Mouse (Mus musculus) G1E (cell line): ENCODE data around the gene BC067074. TPM values are rescaled to one million over a fixed set of nuclear protein-coding genes. Genes with fewer than 3 reads are reported as not detected.

Experiments used
- ATAC-seq: 2 replicates; pipeline ENCODE4 v1.8.0; 2016; ENCODE audit warnings: mild to moderate bottlenecking; ENCODE audit not compliant: insufficient number of reproducible peaks, poor library complexity, low FRiP score, severe bottlenecking; ENCODE audit errors: extremely low read depth
- DNase-seq: peaks from one replicate; pipeline ENCODE4 v3.0.0; 2012; ENCODE audit warnings: low spot score
- H3K27me3 ChIP-seq: 2 replicates; pipeline ENCODE4 v1.6.1; 2012; ENCODE audit warnings: mild to moderate bottlenecking, low read length, inconsistent platforms; ENCODE audit not compliant: insufficient read depth
- H3K36me3 ChIP-seq: replicated peaks from 2 replicates; pipeline ENCODE3; 2012; ENCODE audit warnings: mild to moderate bottlenecking, inconsistent platforms
- H3K4me1 ChIP-seq: 2 replicates; pipeline ENCODE4 v1.6.1; 2012; ENCODE audit warnings: low read depth, low read length, inconsistent platforms, mixed read lengths; ENCODE audit not compliant: insufficient read depth
- H3K4me3 ChIP-seq: 2 replicates; pipeline ENCODE4 v1.5.1; 2012; ENCODE audit warnings: low read depth, mild to moderate bottlenecking, inconsistent platforms, low read length, moderate library complexity, mixed read lengths
- H3K9me3 ChIP-seq: replicated peaks from 2 replicates; pipeline ENCODE4 v1.6.1; 2012; ENCODE audit warnings: inconsistent platforms
- CTCF ChIP-seq: IDR thresholded peaks from 2 replicates; pipeline ENCODE4 v1.5.1; 2012; ENCODE audit warnings: low read depth, low read length, inconsistent platforms, mixed read lengths
- GATA1 ChIP-seq: IDR thresholded peaks from 2 replicates; pipeline ENCODE4 v1.6.1; 2012; ENCODE audit warnings: borderline replicate concordance, low read length, inconsistent platforms, mixed read lengths
- GATA2 ChIP-seq: IDR thresholded peaks from 2 replicates; pipeline ENCODE4 v1.6.1; 2012; ENCODE audit warnings: low read depth, low read length, inconsistent platforms, borderline replicate concordance
- POLR2AphosphoS5 ChIP-seq: IDR thresholded peaks from 2 replicates; pipeline ENCODE4 v1.6.1; 2012; ENCODE audit warnings: low read depth, low read length, inconsistent platforms; ENCODE audit not compliant: insufficient replicate concordance
- TAL1 ChIP-seq: conservative IDR thresholded peaks from 2 replicates; pipeline ENCODE4 v1.6.1; 2012; ENCODE audit warnings: low read depth, low read length, inconsistent platforms, mixed read lengths
- polyA plus RNA-seq: library from polyadenylated mRNA; stranded (reverse); fragments of >175 nt; gene quantifications from 2 replicates; pipeline ENCODE4 v1.2.3, GENCODE M21; 2012
- total RNA-seq, 2 experiments: library from RNA; stranded (forward) in 1 of 2; stranded (reverse) in 1 of 2; fragments of 200-1000 nt in 1 of 2; fragments of >200 nt in 1 of 2; fragmentation: Nextera tagmentation in 1 of 2; gene quantifications; 2 replicates each; pipeline ENCODE4 v1.2.3; 2014 to 2017

Gene BC067074
- total and polyA plus RNA-seq, 3 experiments, result 0.11 TPM; not detected in 2

GRCm38 (mm10) chr13:113319588-113319987 is 26.6 kb downstream of the BC067074 start:
- Histone ChIP-seq H3K9me3 (no peaks in the 10 kb centered on the region), H3K4me1 (no peaks in the 10 kb centered on the region), H3K36me3 (no peaks in the 10 kb centered on the region), H3K4me3 (no peak overlapping the region), H3K27me3 (no peaks in the 10 kb centered on the region)
- ATAC-seq (no peak), DNase-seq (no peak)
- no peak for TF ChIP-seq TAL1
- no peak for TF ChIP-seq GATA2
- TF ChIP-seq CTCF, result no peak
- no peak for TF ChIP-seq GATA1
- TF ChIP-seq POLR2AphosphoS5, result no peak

GRCm38 (mm10) chr13:113321972-113322371 is 29.0 kb downstream of the BC067074 start:
- no peaks in the 10 kb centered on the region for H3K27me3 ChIP-seq
- no peak for TF ChIP-seq GATA1
- TF ChIP-seq GATA2, result no peak
- TF ChIP-seq POLR2AphosphoS5, result no peak
- no peak for TF ChIP-seq CTCF
- TF ChIP-seq TAL1, result no peak
- ATAC-seq (no peak), DNase-seq (no peak)
- no peaks in the 10 kb centered on the region for H3K9me3 ChIP-seq
- H3K36me3 ChIP-seq, result no peaks in the 10 kb centered on the region
- H3K4me1 ChIP-seq, result no peaks in the 10 kb centered on the region
- H3K4me3 ChIP-seq, result no peak overlapping the region

GRCm38 (mm10) chr13:113324241-113324640 is 31.3 kb downstream of the BC067074 start:
- H3K27me3 ChIP-seq, result no peaks in the 10 kb centered on the region
- H3K4me3 ChIP-seq, result no peak overlapping the region
- DNase-seq (no peak), ATAC-seq (no peak)
- H3K4me1 ChIP-seq, result no peaks in the 10 kb centered on the region
- no peaks in the 10 kb centered on the region for H3K9me3 ChIP-seq
- TF ChIP-seq GATA1, result no peak
- no peak for TF ChIP-seq GATA2
- no peak for TF ChIP-seq POLR2AphosphoS5
- no peak for TF ChIP-seq CTCF
- no peak for TF ChIP-seq TAL1
- no peaks in the 10 kb centered on the region for H3K36me3 ChIP-seq

GRCm38 (mm10) chr13:113325678-113326077 is 32.7 kb downstream of the BC067074 start:
- Histone ChIP-seq H3K4me3 (no peak overlapping the region), H3K9me3 (no peaks in the 10 kb centered on the region), H3K36me3 (no peaks in the 10 kb centered on the region), H3K4me1 (no peaks in the 10 kb centered on the region), H3K27me3 (no peaks in the 10 kb centered on the region)
- no peak for DNase-seq
- TF ChIP-seq GATA2 (no peak), CTCF (no peak), POLR2AphosphoS5 (no peak), GATA1 (no peak), TAL1 (no peak)
- no peak for ATAC-seq

GRCm38 (mm10) chr13:113332256-113332655 is 39.3 kb downstream of the BC067074 start:
- H3K27me3 ChIP-seq, result no peaks in the 10 kb centered on the region; the same call in 1 of the 2 replicates
- ATAC-seq (no peak), DNase-seq (no peak)
- H3K4me1 ChIP-seq, result no peaks in the 10 kb centered on the region
- TF ChIP-seq GATA2, result no peak
- TF ChIP-seq TAL1, result no peak
- no peak for TF ChIP-seq CTCF
- no peak for TF ChIP-seq GATA1
- TF ChIP-seq POLR2AphosphoS5, result no peak
- H3K9me3 ChIP-seq, result no peaks in the 10 kb centered on the region
- H3K4me3 ChIP-seq, result no peak overlapping the region
- H3K36me3 ChIP-seq, result no peaks in the 10 kb centered on the region

- TF ChIP-seq CTCF (no peak), TAL1 (no peak), GATA1 (no peak), POLR2AphosphoS5 (no peak), GATA2 (no peak)
- no peaks in the 10 kb centered on the region for H3K4me1 ChIP-seq
- H3K4me3 ChIP-seq, result no peak overlapping the region
- DNase-seq (no peak), ATAC-seq (no peak)
- no peaks in the 10 kb centered on the region for H3K9me3 ChIP-seq
- H3K36me3 ChIP-seq, result no peaks in the 10 kb centered on the region
- H3K27me3 ChIP-seq, result no peaks in the 10 kb centered on the region; the same call in 1 of the 2 replicates
Observed at GRCm38 (mm10) chr13:113333374-113333773, 40.4 kb downstream of the BC067074 start.
